Mouse (Mus musculus): ENCODE measurements at regions not wholly inside any gene's neighbourhood (a gene's known extent, or its start where the extent isn't known, plus 50 kb on each side); places are given as distances from the start of the nearest gene placed in this dataset.
"Not testable (repeated sequence)": the region's sequence is repeated elsewhere in the genome, so short reads cannot be mapped to it uniquely, and the experiment has no call there.

DNA sequence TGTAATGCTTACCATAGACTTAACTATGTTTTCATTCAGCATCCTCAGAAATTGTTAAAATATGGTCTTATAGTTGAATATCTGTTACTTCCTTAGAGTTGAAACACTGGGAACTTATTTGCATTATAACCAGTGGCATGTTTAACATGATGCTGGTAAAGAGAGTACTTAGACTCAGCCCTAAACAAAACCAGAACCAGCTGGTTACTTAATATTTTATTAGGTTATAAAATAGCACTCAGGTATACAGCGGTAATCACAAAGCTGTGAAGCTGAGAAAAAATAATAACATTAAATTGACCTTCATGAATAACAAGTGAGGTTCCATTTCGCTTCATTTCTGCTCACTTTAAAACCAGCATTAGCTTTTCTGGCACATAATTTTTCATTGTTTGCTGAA lies 474.4 kb downstream of the Tlr4 start:
- DNase-seq (ENCODE audit: low read depth, low spot score) = no peak
- no peak overlapping the region for H3K4me3 ChIP-seq (ENCODE audit: insufficient read depth in 1 of 2, low read depth in 1 of 2, low read length in 2 of 2, poor library complexity in 1 of 2, severe bottlenecking in 1 of 2)
- in situ Hi-C loops (cut with MboI; ENCODE audit: low sequenced_read_pairs in 2 of 2, unreplicated experiment in 2 of 2) = no loop called here

DNA sequence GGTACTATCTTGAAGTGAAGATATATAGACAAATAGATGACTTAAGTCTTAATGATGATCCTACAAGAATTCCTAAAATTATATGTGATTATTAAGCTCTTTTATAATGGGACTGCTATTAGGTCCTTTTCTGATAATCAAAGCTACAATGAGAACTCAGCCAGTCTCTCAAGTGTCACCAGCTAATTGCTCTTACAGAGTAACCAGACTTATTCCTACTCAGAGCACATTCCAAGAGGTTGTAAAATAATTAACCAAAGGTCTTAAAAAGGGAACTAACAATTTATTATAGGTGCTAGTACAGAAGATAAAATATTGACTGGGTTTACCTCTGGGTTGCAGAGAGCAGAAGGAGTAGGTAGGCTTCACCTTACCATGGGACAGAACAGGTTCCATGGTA lies 492.7 kb downstream of the Tlr4 start:
- H3K36me3 ChIP-seq (ENCODE audit: control insufficient read depth, insufficient read depth, low read length, poor library complexity, severe bottlenecking); in situ Hi-C loops (cut with MboI; ENCODE audit: low sequenced_read_pairs in 2 of 2, unreplicated experiment in 2 of 2); H3K4me3 ChIP-seq (ENCODE audit: insufficient read depth in 1 of 2, low read depth in 1 of 2, low read length in 2 of 2, poor library complexity in 1 of 2, severe bottlenecking in 1 of 2); DNase-seq (ENCODE audit: low read depth, low spot score); H3K9me3 ChIP-seq (ENCODE audit: control insufficient read depth, insufficient read depth, low read depth, low read length); H3K27ac ChIP-seq (ENCODE audit: insufficient read depth, low read depth, low read length, poor library complexity, severe bottlenecking); H3K4me1 ChIP-seq (ENCODE audit: control insufficient read depth in 2 of 2, insufficient read depth in 2 of 2, low read length in 2 of 2, poor library complexity in 1 of 2); H3K9ac ChIP-seq (ENCODE audit: insufficient read depth, low read depth, low read length, poor library complexity, severe bottlenecking): not testable (repeated sequence)

More for the DNA sequence above, 474.4 kb downstream of the Tlr4 start:
- no peak for TF ChIP-seq ZNF384 (IDR thresholded peaks at IDR 0.05; ENCODE audit: low read depth, low read length)
- TF ChIP-seq MAFK (IDR thresholded peaks at IDR 0.05; ENCODE audit: insufficient read depth, low read depth, low read length) = no peak
- TF ChIP-seq ZC3H11A (IDR thresholded peaks at IDR 0.05; ENCODE audit: borderline replicate concordance, low read depth, low read length) = no peak
- no peak for TF ChIP-seq HCFC1 (IDR thresholded peaks at IDR 0.05; ENCODE audit: borderline replicate concordance, insufficient read depth, low read length)
- no peak for TF ChIP-seq CHD2 (IDR thresholded peaks at IDR 0.05; ENCODE audit: low read depth, low read length)
- Histone ChIP-seq H3K27ac (ENCODE audit: insufficient read depth, low read depth, low read length, poor library complexity, severe bottlenecking) (no peak overlapping the region), H3K36me3 (ENCODE audit: control insufficient read depth, insufficient read depth, low read length, poor library complexity, severe bottlenecking) (no peaks in the 10 kb centered on the region), H3K9ac (ENCODE audit: insufficient read depth, low read depth, low read length, poor library complexity, severe bottlenecking) (no peak overlapping the region), H3K4me1 (ENCODE audit: control insufficient read depth in 2 of 2, insufficient read depth in 2 of 2, low read length in 2 of 2, poor library complexity in 1 of 2) (no peaks in the 10 kb centered on the region), H3K9me3 (ENCODE audit: control insufficient read depth, insufficient read depth, low read depth, low read length) (no peaks in the 10 kb centered on the region)
